Mouse (Mus musculus) MEL (cell line): ENCODE results near the gene Axin1. TPM values are rescaled to one million over a fixed set of nuclear protein-coding genes. Genes with fewer than 3 reads are reported as not detected.
A peak's percentile ranks its signal among the peaks of the same experiment; 100 is the strongest.

Source experiments
- DNase-seq: peaks from one replicate; pipeline ENCODE4 v3.0.0; 2011; ENCODE audit warnings: low read depth, low spot score
- H3K27ac ChIP-seq: 2 replicates; pipeline ENCODE4 v1.5.1; 2012; ENCODE audit warnings: low read depth, mild to moderate bottlenecking, control low read depth, low read length, moderate library complexity; ENCODE audit not compliant: control insufficient read depth
- H3K27me3 ChIP-seq, 2 experiments: fragments of 150-350 bp in 1 of 2; sonication (generic) in 1 of 2; 2 replicates each; pipeline ENCODE4 v1.6.1; 2012; ENCODE audit warnings: low read length in 2 of 2, mild to moderate bottlenecking in 2 of 2, improper control_type of control experiment in 1 of 2, moderate library complexity in 1 of 2; ENCODE audit not compliant: insufficient read depth in 2 of 2, control insufficient read depth in 1 of 2
- H3K36me3 ChIP-seq, 2 experiments: 2 replicates each; pipeline ENCODE4 v1.6.1; 2012 to 2014; ENCODE audit warnings: low read length in 2 of 2, improper control_type of control experiment in 1 of 2, inconsistent platforms in 1 of 2, mild to moderate bottlenecking in 1 of 2; ENCODE audit not compliant: insufficient read depth in 2 of 2, control insufficient read depth in 1 of 2
- H3K4me1 ChIP-seq, 2 experiments: fragments of 150-350 bp in 1 of 2; sonication (generic) in 1 of 2; 2 replicates each; pipeline ENCODE4 v1.6.1; 2012; ENCODE audit warnings: low read length in 2 of 2, improper control_type of control experiment in 1 of 2, mild to moderate bottlenecking in 1 of 2; ENCODE audit not compliant: insufficient read depth in 2 of 2, control insufficient read depth in 1 of 2
- H3K4me3 ChIP-seq, 2 experiments: fragments of 150-350 bp in 1 of 2; sonication (generic) in 1 of 2; 2 replicates each; pipeline ENCODE4 v1.5.1; 2012; ENCODE audit warnings: low read depth in 2 of 2, low read length in 2 of 2, mild to moderate bottlenecking in 2 of 2, moderate library complexity in 2 of 2, control low read depth in 1 of 2, improper control_type of control experiment in 1 of 2; ENCODE audit not compliant: control insufficient read depth in 1 of 2, insufficient read depth in 1 of 2
- H3K79me2 ChIP-seq: 2 replicates; pipeline ENCODE4 v1.6.1; 2012; ENCODE audit warnings: mild to moderate bottlenecking, low read length, moderate library complexity; ENCODE audit not compliant: control insufficient read depth, poor library complexity, insufficient read depth
- H3K9ac ChIP-seq: 2 replicates; pipeline ENCODE4 v1.6.1; 2012; ENCODE audit warnings: low read depth, mild to moderate bottlenecking, control low read depth, low read length, moderate library complexity; ENCODE audit not compliant: control insufficient read depth, poor library complexity, severe bottlenecking
- H3K9me3 ChIP-seq: fragments of 150-350 bp; sonication (generic); replicated peaks from 2 replicates; pipeline ENCODE4 v1.6.1; 2012; ENCODE audit warnings: mild to moderate bottlenecking, low read length, improper control_type of control experiment, moderate library complexity; ENCODE audit not compliant: insufficient read depth
- BHLHE40 ChIP-seq: IDR thresholded peaks from 2 replicates; pipeline ENCODE4 v1.6.1; 2012; ENCODE audit warnings: low read depth, mild to moderate bottlenecking, inconsistent platforms, low read length, improper control_type of control experiment, borderline replicate concordance
- CHD1 ChIP-seq: IDR thresholded peaks from 2 replicates; pipeline ENCODE4 v1.6.1; 2012; ENCODE audit warnings: low read depth, mild to moderate bottlenecking, inconsistent platforms, low read length, improper control_type of control experiment
- ELF1 ChIP-seq: IDR thresholded peaks from 2 replicates; pipeline ENCODE4 v1.6.1; 2014; ENCODE audit warnings: low read depth, mild to moderate bottlenecking, inconsistent platforms, low read length, improper control_type of control experiment, moderate library complexity
- EP300 ChIP-seq, 2 experiments: IDR thresholded peaks; 2 replicates each; pipeline ENCODE4 v1.6.1; 2011; ENCODE audit warnings: improper control_type of control experiment in 2 of 2, low read length in 2 of 2, low read depth in 1 of 2, mild to moderate bottlenecking in 1 of 2
- ETS1 ChIP-seq: IDR thresholded peaks from 2 replicates; pipeline ENCODE4 v1.6.1; 2012; ENCODE audit warnings: low read depth, mild to moderate bottlenecking, inconsistent platforms, low read length, improper control_type of control experiment, moderate library complexity
- GATA1 ChIP-seq: IDR thresholded peaks from 2 replicates; pipeline ENCODE4 v1.6.1; 2011; ENCODE audit warnings: low read depth, low read length, improper control_type of control experiment
- HCFC1 ChIP-seq: IDR thresholded peaks from 2 replicates; pipeline ENCODE4 v1.6.1; 2012; ENCODE audit warnings: low read depth, mild to moderate bottlenecking, inconsistent platforms, low read length, improper control_type of control experiment, moderate library complexity
- MAX ChIP-seq: IDR thresholded peaks from 2 replicates; pipeline ENCODE4 v1.6.1; 2011; ENCODE audit warnings: low read length, improper control_type of control experiment
- MEF2A ChIP-seq: IDR thresholded peaks from 2 replicates; pipeline ENCODE4 v1.6.1; 2014; ENCODE audit warnings: low read depth, mild to moderate bottlenecking, inconsistent platforms, low read length, improper control_type of control experiment; ENCODE audit not compliant: poor library complexity, insufficient replicate concordance, severe bottlenecking; ENCODE audit errors: extremely low read depth
- MXI1 ChIP-seq: IDR thresholded peaks from 2 replicates; pipeline ENCODE4 v1.6.1; 2011; ENCODE audit warnings: mild to moderate bottlenecking, low read depth, low read length, improper control_type of control experiment
- MYB ChIP-seq: IDR thresholded peaks from 2 replicates; pipeline ENCODE4 v1.6.1; 2011; ENCODE audit warnings: mild to moderate bottlenecking, low read depth, low read length, improper control_type of control experiment
- MYC ChIP-seq: IDR thresholded peaks from 2 replicates; pipeline ENCODE4 v1.6.1; 2011; ENCODE audit warnings: low read depth, mild to moderate bottlenecking, low read length, improper control_type of control experiment, moderate library complexity
- POLR2A ChIP-seq, 2 experiments: IDR thresholded peaks; 2 replicates each; pipeline ENCODE4 v1.6.1; 2011 to 2012; ENCODE audit warnings: low read length in 2 of 2, mild to moderate bottlenecking in 2 of 2, control low read depth in 1 of 2, improper control_type of control experiment in 1 of 2, low read depth in 1 of 2, moderate library complexity in 1 of 2; ENCODE audit not compliant: control insufficient read depth in 1 of 2, insufficient read depth in 1 of 2, poor library complexity in 1 of 2
- RCOR1 ChIP-seq: IDR thresholded peaks from 2 replicates; pipeline ENCODE4 v1.6.1; 2012; ENCODE audit warnings: low read depth, mild to moderate bottlenecking, inconsistent platforms, low read length, improper control_type of control experiment
- TBP ChIP-seq: IDR thresholded peaks from 2 replicates; pipeline ENCODE4 v1.8.0; 2011; ENCODE audit warnings: low read depth, low read length, improper control_type of control experiment
- TCF12 ChIP-seq: IDR thresholded peaks from 2 replicates; pipeline ENCODE4 v1.6.1; 2014; ENCODE audit warnings: low read depth, mild to moderate bottlenecking, inconsistent platforms, low read length, improper control_type of control experiment, moderate library complexity
- ZC3H11A ChIP-seq: IDR thresholded peaks from 2 replicates; pipeline ENCODE4 v1.6.1; 2012; ENCODE audit warnings: low read depth, mild to moderate bottlenecking, inconsistent platforms, low read length, improper control_type of control experiment
- ZMIZ1 ChIP-seq: IDR thresholded peaks from 2 replicates; pipeline ENCODE4 v1.6.1; 2012; ENCODE audit warnings: low read depth, mild to moderate bottlenecking, inconsistent platforms, low read length, improper control_type of control experiment, moderate library complexity
- ZNF384 ChIP-seq: IDR thresholded peaks from 2 replicates; pipeline ENCODE4 v1.6.1; 2012; ENCODE audit warnings: low read depth, mild to moderate bottlenecking, inconsistent platforms, low read length, improper control_type of control experiment
- polyA plus RNA-seq, 2 experiments: library from polyadenylated mRNA; stranded (reverse) in 1 of 2; unstranded in 1 of 2; fragments of >175 nt in 1 of 2; fragments of >200 nt in 1 of 2; gene quantifications; 2 replicates each; pipeline versions ENCODE4 v1.2.1 to v1.2.4; 2012; ENCODE audit warnings: low replicate concordance in 2 of 2, low read depth in 1 of 2; ENCODE audit not compliant: insufficient read length in 2 of 2, insufficient read depth in 1 of 2, missing spikeins in 1 of 2
- total RNA-seq: library from RNA; depleted of rRNA; stranded (reverse); fragments of 300-350 nt; gene quantifications from 2 replicates; pipeline ENCODE4 v1.2.3, GENCODE M21; 2012

Gene Axin1
- total and polyA plus RNA-seq, 3 experiments, result 33.5 to 54.2 TPM; not detected in 1

GRCm38 (mm10) chr17:26240120-26240790 is 101.8 kb downstream of the Axin1 start:
- peak overlapping the region; percentile 93 for H3K27ac ChIP-seq
- H3K79me2 ChIP-seq, result no peaks in the 10 kb centered on the region
- H3K9me3 ChIP-seq, result no peaks in the 10 kb centered on the region
- no peaks in the 10 kb centered on the region for H3K27me3 ChIP-seq
- peak overlapping the region in 1 of 2 experiments; percentile 34; a peak in 3 of 4 replicates for H3K4me3 ChIP-seq
- DNase-seq, result peak; percentile 84
- H3K36me3 ChIP-seq, result peaks cover 0 to 34% of the 10 kb centered on the region in 2 experiments; a peak in 2 of 4 replicates
- TF ChIP-seq MEF2A (no peak), RCOR1 (0 out of 2 replicates have a peak, but pooled peaks have one; percentile 67), MAX (0 out of 2 replicates have a peak, but pooled peaks have one; percentile 16), ELF1 (0 out of 2 replicates have a peak, but pooled peaks have one; percentile 30), TBP (no peak), GATA1 (peak; percentile 95), ETS1 (peak; percentile 76), POLR2A (IDR thresholded peaks at IDR 0.05; ENCODE audit: control insufficient read depth in 1 of 2, insufficient read depth in 1 of 2, low read depth in 1 of 2, low read length in 2 of 2, poor library complexity in 1 of 2) (no peak), TCF12 (peak; percentile 53), HCFC1 (no peak), MYC (peak; percentile 86), EP300 (IDR thresholded peaks at IDR 0.05; ENCODE audit: low read depth in 1 of 2, low read length in 2 of 2) (peak; percentile 71), MYB (peak; percentile 15; the same call in 1 of the 2 replicates), ZNF384 (peak; percentile 93), MXI1 (peak; percentile 29), ZMIZ1 (0 out of 2 replicates have a peak, but pooled peaks have one; percentile 18), BHLHE40 (peak; percentile 52; the same call in 1 of the 2 replicates)
- TF ChIP-seq, all 39 proteins: peak for 13
- Histone ChIP-seq H3K9ac (peak overlapping the region; percentile 32), H3K4me1 (peaks cover 14 to 38% of the 10 kb centered on the region in 2 experiments)

- Histone ChIP-seq H3K9ac (peak overlapping the region; percentile 32), H3K9me3 (no peaks in the 10 kb centered on the region), H3K36me3 (peaks cover 0 to 30% of the 10 kb centered on the region in 2 experiments; a peak in 2 of 4 replicates), H3K27me3 (no peaks in the 10 kb centered on the region), H3K27ac (peak overlapping the region; percentile 93), H3K79me2 (no peaks in the 10 kb centered on the region), H3K4me1 (peaks cover 11 to 33% of the 10 kb centered on the region in 2 experiments), H3K4me3 (peak overlapping the region; percentile 23 to 33)
- DNase-seq, result peak; percentile 36
- TF ChIP-seq TBP, result no peak
- no peak for TF ChIP-seq ZC3H11A
- no peak for TF ChIP-seq GATA1
- no peak for TF ChIP-seq CHD1
These were observed 102.5 kb downstream of the Axin1 start for GRCm38 (mm10) chr17:26240990-26241389.
